Mouse (Mus musculus) gastrocnemius, postnatal 25 days (tissue): ENCODE measurements at regions not wholly inside any gene's neighbourhood (a gene's known extent, or its start where the extent isn't known, plus 50 kb on each side); places are given as distances from the start of the nearest gene placed in this dataset.

Source experiments
- DNase-seq: peaks from one replicate; pipeline ENCODE4 v3.0.0; 2022

GRCm38 (mm10) chr17:44336842-44337241 lies 148.5 kb downstream of the Clic5 start:
- no peak for DNase-seq

- no peak for DNase-seq
Observed at GRCm38 (mm10) chr17:44337253-44337652, 148.9 kb downstream of the Clic5 start.

DNA sequence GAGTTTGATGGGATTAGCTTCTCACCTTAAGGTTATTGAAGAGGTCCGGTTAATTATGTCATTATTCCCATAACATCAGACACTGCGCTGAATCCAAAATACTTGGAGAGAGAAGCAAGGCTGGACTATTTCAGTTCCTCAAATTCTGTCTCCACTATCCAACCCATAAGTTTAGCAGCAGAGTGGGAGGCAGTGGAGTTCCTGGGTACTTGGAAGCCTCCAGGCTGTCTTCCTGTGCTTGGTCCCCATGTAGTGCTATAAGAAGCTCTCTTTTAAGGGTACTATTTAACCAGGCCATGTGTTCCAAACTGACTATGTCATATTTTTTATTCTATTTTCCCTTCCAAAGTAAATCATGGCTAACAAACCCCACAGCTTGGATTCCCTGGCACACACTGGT lies 156.2 kb downstream of the Clic5 start:
- DNase-seq: no peak

- DNase-seq: no peak
Observed at GRCm38 (mm10) chr17:44345374-44345773, 157.0 kb downstream of the Clic5 start.

DNA sequence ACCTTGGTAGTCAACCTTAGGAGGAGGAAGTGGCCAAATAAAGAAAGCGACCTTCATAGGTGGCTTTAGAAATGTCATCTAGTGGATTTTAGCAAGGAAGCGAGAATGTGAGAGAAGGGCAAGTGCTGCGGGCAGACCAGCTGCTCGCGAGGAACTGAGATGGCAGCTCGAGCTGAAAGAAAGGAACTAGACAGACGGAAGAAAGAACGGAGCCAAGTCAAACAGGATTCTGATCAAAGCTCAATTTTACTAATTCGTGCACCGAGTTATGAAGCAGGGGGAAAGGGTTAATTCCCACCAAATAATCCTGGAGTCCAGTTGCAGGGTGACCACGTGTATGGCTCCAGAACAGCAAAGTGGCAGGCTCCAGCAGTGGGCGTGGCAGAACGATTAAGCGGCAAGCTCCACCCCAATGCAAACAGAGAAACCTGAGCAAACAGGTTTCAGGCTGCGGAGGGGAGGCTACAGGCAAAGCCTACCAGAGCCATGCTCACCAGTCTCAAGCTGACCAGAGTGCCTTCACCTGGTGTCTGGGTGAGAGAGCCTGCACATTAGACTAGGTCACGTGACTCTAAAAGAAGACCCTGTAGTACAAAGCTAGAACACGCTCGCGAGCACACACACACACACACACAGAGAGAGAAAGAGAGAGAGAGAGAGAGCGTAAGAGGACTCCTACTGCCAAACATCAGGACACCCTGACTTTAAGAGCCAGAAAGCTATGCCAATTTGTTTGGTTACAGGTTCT lies 162.0 kb downstream of the Clic5 start:
- no peak for DNase-seq

GRCm38 (mm10) chr17:44350949-44351244 lies 162.5 kb downstream of the Clic5 start:
- DNase-seq: no peak

DNA sequence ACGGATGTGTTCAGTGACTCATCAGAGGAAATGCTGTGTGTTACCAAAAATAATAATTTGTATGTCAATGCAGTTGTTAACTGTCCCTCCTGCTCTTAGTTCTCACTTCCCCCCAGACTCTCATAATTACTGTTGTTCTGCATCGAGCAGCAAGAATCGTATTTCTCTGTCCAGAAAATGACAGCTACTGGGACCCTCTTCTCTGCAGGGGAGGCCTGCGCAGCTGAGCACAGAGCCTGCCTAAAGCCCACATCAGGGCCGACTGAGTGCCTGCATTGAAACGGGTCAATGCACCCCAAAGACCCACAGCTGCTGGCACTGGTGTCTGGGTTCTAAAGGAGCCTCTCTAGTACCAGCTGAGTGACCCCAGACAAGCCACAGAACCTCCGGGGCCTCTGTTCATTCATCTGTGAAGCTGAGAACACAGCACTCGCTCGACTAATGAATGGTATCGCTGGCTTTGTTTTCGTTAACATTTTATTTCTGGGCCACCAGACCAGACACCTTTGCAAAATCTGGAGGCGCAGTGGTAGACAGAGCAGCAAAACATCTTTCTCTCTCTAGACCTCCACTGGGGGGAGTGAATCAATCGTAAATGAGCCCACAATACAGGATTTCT lies 163.2 kb downstream of the Clic5 start:
- no peak for DNase-seq

DNA sequence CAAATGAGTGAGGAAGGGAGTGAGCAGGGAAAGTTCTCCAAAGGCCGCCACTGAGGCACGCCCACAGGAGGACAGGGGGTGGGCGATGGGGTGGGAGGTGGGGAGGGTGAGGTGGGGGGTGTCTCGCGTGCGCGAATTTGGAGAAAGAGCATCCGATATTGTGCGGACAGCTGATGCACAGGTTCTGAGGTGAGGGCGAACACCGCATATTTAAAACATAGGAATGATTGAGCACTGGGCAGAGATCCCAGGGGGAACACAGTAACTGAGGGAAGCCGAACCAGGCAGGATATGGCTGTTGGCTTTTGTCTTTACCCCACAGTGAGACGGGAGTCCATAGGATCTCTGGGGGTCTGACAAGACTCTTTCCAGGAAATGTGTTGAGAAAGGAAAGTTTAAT lies 163.8 kb downstream of the Clic5 start:
- DNase-seq: no peak

GRCm38 (mm10) chr17:44363111-44363510 lies 174.7 kb downstream of the Clic5 start:
- DNase-seq: no peak

DNA sequence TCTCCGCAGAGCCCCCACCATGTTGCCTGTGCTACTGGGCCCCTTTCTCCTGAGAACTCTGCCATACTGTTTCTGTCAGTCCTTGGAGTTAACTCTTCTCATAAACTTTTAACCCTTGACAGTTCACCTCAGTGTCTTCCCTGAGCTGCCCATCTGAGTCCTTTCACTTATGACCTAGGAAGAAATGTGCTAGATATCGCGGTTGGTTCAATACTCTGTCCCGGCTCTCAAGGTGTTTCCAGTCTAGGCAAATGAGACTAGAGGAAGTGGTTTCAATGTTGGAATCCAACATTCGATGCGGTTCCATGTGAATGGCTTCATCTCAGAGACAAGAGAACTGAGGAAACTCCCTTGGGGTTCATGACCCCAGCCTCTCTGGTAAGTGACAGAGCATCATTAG lies 176.1 kb downstream of the Clic5 start:
- no peak for DNase-seq

DNA sequence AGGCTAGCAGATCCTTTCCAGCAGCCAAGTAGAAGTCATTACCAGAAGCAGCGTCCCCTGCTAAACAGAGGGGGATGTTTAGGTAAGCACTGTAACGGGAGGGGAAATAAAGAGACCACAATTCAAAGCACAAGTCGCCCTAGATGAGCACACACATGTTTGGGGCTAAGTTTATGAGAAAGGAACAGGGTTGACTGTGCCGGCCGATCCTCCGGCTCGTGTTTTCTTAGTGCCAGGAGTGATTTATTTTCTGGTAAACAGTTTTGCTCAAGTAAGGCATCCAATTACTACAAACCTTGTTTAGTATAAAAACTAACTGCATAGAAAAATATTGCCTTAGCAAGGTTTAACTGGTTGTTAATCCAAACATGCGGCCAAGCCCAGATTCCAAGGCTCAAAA lies 178.1 kb downstream of the Clic5 start:
- no peak for DNase-seq

GRCm38 (mm10) chr17:44367561-44367960 lies 179.2 kb downstream of the Clic5 start:
- DNase-seq: no peak

GRCm38 (mm10) chr17:44370966-44371465 lies 182.6 kb downstream of the Clic5 start:
- DNase-seq: no peak

- no peak for DNase-seq
Observed at GRCm38 (mm10) chr17:44371620-44372019, 183.2 kb downstream of the Clic5 start.

DNA sequence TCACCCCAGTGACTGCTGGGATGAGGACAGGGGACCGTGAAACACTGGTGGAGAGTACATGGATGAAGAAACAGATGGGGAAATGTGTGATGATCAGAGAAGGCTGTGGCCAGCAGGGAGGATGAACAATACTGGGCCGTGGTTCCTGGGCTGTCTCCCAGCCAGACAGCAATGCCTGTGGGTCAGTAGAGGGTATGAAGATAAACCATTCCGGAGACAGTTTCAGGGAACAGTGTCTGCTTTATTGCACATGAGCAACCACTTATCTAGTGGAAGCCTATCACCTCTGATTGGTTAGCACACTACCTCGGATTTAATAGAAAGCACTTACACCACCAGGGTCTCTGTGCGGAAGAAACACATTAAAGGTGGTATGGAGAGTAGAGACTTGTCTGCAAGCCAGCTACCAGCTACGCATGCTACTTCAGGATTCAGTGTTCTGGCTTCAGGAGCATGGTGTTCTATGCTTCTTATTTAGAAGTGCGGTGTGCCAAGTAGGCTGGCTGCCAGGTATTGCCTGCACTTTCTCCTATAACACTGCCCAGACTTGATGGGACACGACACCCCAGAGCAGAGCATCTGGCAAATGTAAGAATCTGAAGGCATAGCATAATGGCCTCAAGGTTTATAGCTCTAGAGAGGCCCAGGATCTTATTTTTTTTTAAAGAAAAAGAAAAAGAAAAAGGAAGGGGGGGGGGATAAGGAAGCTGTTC lies 185.5 kb downstream of the Clic5 start:
- DNase-seq: no peak

- DNase-seq: no peak
Observed at GRCm38 (mm10) chr17:44378391-44378790, 190.0 kb downstream of the Clic5 start.

DNA sequence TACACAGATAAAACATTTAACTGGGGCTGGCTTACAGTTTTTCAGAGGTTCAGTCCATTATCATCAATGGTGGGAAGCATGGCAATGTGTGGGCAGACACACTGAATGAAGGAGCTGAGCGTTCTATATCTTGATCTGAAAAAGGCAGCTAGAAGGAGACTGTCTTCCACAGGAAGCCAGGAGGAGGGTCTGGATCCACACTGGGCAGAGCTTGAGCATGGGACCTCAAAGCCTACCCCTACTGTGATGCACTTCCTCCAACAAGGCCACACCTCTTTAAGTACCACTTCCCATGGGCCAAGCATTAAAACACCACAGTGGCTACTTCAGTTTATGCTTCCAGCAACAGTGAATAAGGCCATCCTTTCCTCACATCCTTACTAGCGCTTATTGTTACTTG lies 200.5 kb downstream of the Clic5 start:
- no peak for DNase-seq

GRCm38 (mm10) chr17:44397829-44398228 lies 209.4 kb downstream of the Clic5 start:
- no peak for DNase-seq

GRCm38 (mm10) chr17:44398231-44398630 lies 209.8 kb downstream of the Clic5 start:
- DNase-seq: no peak

GRCm38 (mm10) chr17:44404923-44405322 lies 216.5 kb downstream of the Clic5 start:
- no peak for DNase-seq

GRCm38 (mm10) chr17:44410961-44411360 lies 222.6 kb downstream of the Clic5 start:
- DNase-seq: no peak

GRCm38 (mm10) chr17:44418676-44419404 lies 230.5 kb downstream of the Clic5 start:
- DNase-seq: peak; percentile 32

- DNase-seq: no peak
Observed at GRCm38 (mm10) chr17:44419405-44419729, 231.0 kb downstream of the Clic5 start.
